Mouse (Mus musculus): Measurements from ENCODE around the gene Foxk2. TPM values are rescaled to one million over a fixed set of nuclear protein-coding genes. Genes with fewer than 3 reads are reported as not detected.
"Not testable (repeated sequence)": the region's sequence is repeated elsewhere in the genome, so short reads cannot be mapped to it uniquely, and the experiment has no call there.

Foxk2 gene
- polyA plus RNA-seq, 1 experiment = 24.9 TPM

GRCm38 (mm10) chr11:121326034-121326433 is 66.2 kb downstream of the Foxk2 start:
- no peak for TF ChIP-seq FLI1 (IDR thresholded peaks at IDR 0.05; ENCODE audit: low read length)
- no peak for TF ChIP-seq GATA1 (IDR thresholded peaks at IDR 0.05; ENCODE audit: borderline replicate concordance, low read length)

GRCm38 (mm10) chr11:121326681-121327080 is 66.9 kb downstream of the Foxk2 start:
- TF ChIP-seq GATA1 (IDR thresholded peaks at IDR 0.05; ENCODE audit: borderline replicate concordance, low read length) = no peak
- TF ChIP-seq FLI1 (IDR thresholded peaks at IDR 0.05; ENCODE audit: low read length) = no peak
- Histone ChIP-seq H3K36me3 (replicated peaks; ENCODE audit: low read length) (peaks cover 62% of the 10 kb centered on the region), H3K4me3 (replicated peaks) (no peak overlapping the region), H3K27me3 (replicated peaks) (no peaks in the 10 kb centered on the region), H3K4me1 (peaks cover 34% of the 10 kb centered on the region), H3K9me3 (no peaks in the 10 kb centered on the region)

More at GRCm38 (mm10) chr11:121326034-121326433, 66.2 kb downstream of the Foxk2 start:
- H3K4me3 ChIP-seq (replicated peaks) = no peak overlapping the region
- H3K9me3 ChIP-seq = no peaks in the 10 kb centered on the region
- peaks cover 37% of the 10 kb centered on the region for H3K4me1 ChIP-seq
- no peaks in the 10 kb centered on the region for H3K27me3 ChIP-seq (replicated peaks)
- H3K36me3 ChIP-seq (replicated peaks; ENCODE audit: low read length) = peaks cover 62% of the 10 kb centered on the region

GRCm38 (mm10) chr11:121328206-121328605 is 68.4 kb downstream of the Foxk2 start:
- Histone ChIP-seq H3K27me3 (replicated peaks) (no peaks in the 10 kb centered on the region), H3K36me3 (replicated peaks; ENCODE audit: low read length) (peaks cover 73% of the 10 kb centered on the region), H3K9me3 (no peaks in the 10 kb centered on the region), H3K4me1 (peaks cover 35% of the 10 kb centered on the region), H3K4me3 (replicated peaks) (no peak overlapping the region)
- TF ChIP-seq GATA1 (IDR thresholded peaks at IDR 0.05; ENCODE audit: borderline replicate concordance, low read length) (no peak), FLI1 (IDR thresholded peaks at IDR 0.05; ENCODE audit: low read length) (no peak)

GRCm38 (mm10) chr11:121328619-121329018 is 68.8 kb downstream of the Foxk2 start:
- no peak overlapping the region for H3K4me3 ChIP-seq (replicated peaks)
- peaks cover 35% of the 10 kb centered on the region for H3K4me1 ChIP-seq
- no peaks in the 10 kb centered on the region for H3K27me3 ChIP-seq (replicated peaks)
- peaks cover 74% of the 10 kb centered on the region for H3K36me3 ChIP-seq (replicated peaks; ENCODE audit: low read length)
- H3K9me3 ChIP-seq = no peaks in the 10 kb centered on the region
- no peak for TF ChIP-seq GATA1 (IDR thresholded peaks at IDR 0.05; ENCODE audit: borderline replicate concordance, low read length)

- Histone ChIP-seq H3K9me3 (no peaks in the 10 kb centered on the region), H3K4me3 (replicated peaks) (no peak overlapping the region), H3K27me3 (replicated peaks) (no peaks in the 10 kb centered on the region), H3K4me1 (peaks cover 65% of the 10 kb centered on the region), H3K36me3 (replicated peaks; ENCODE audit: low read length) (peaks cover 92% of the 10 kb centered on the region)
- TF ChIP-seq GATA1 (IDR thresholded peaks at IDR 0.05; ENCODE audit: borderline replicate concordance, low read length) = no peak
- no peak for TF ChIP-seq FLI1 (IDR thresholded peaks at IDR 0.05; ENCODE audit: low read length)
These were observed 71.9 kb downstream of the Foxk2 start for GRCm38 (mm10) chr11:121331641-121332040.

GRCm38 (mm10) chr11:121339647-121340046 is 79.9 kb downstream of the Foxk2 start:
- H3K27me3 ChIP-seq (replicated peaks) = no peaks in the 10 kb centered on the region
- no peaks in the 10 kb centered on the region for H3K9me3 ChIP-seq
- peaks cover 76% of the 10 kb centered on the region for H3K36me3 ChIP-seq (replicated peaks; ENCODE audit: low read length)
- TF ChIP-seq GATA1 (IDR thresholded peaks at IDR 0.05; ENCODE audit: borderline replicate concordance, low read length) (no peak), FLI1 (IDR thresholded peaks at IDR 0.05; ENCODE audit: low read length) (no peak)
- peaks cover 65% of the 10 kb centered on the region for H3K4me1 ChIP-seq
- H3K4me3 ChIP-seq (replicated peaks) = no peak overlapping the region

GRCm38 (mm10) chr11:121340287-121340686 is 80.5 kb downstream of the Foxk2 start:
- peaks cover 75% of the 10 kb centered on the region for H3K36me3 ChIP-seq (replicated peaks; ENCODE audit: low read length)
- H3K27me3 ChIP-seq (replicated peaks) = no peaks in the 10 kb centered on the region
- H3K4me1 ChIP-seq = peaks cover 63% of the 10 kb centered on the region
- peak overlapping the region; percentile 24 for H3K4me3 ChIP-seq (replicated peaks)
- no peaks in the 10 kb centered on the region for H3K9me3 ChIP-seq
- TF ChIP-seq GATA1 (IDR thresholded peaks at IDR 0.05; ENCODE audit: borderline replicate concordance, low read length) = no peak

GRCm38 (mm10) chr11:121342423-121342822 is 82.6 kb downstream of the Foxk2 start:
- not testable (repeated sequence) for H3K4me3 ChIP-seq (replicated peaks); H3K27me3 ChIP-seq (replicated peaks); H3K9me3 ChIP-seq
- peaks cover 46% of the 10 kb centered on the region for H3K4me1 ChIP-seq
- H3K36me3 ChIP-seq (replicated peaks; ENCODE audit: low read length) = peaks cover 74% of the 10 kb centered on the region

- no peaks in the 10 kb centered on the region for H3K27me3 ChIP-seq (replicated peaks)
- peaks cover 82% of the 10 kb centered on the region for H3K36me3 ChIP-seq (replicated peaks; ENCODE audit: low read length)
- no peaks in the 10 kb centered on the region for H3K9me3 ChIP-seq
- H3K4me1 ChIP-seq = peaks cover 39% of the 10 kb centered on the region
- TF ChIP-seq FLI1 (IDR thresholded peaks at IDR 0.05; ENCODE audit: low read length) (no peak), GATA1 (IDR thresholded peaks at IDR 0.05; ENCODE audit: borderline replicate concordance, low read length) (no peak)
- no peak overlapping the region for H3K4me3 ChIP-seq (replicated peaks)
These were observed 87.2 kb downstream of the Foxk2 start for GRCm38 (mm10) chr11:121347036-121347435.

GRCm38 (mm10) chr11:121348166-121348565 is 88.4 kb downstream of the Foxk2 start:
- no peak for TF ChIP-seq FLI1 (IDR thresholded peaks at IDR 0.05; ENCODE audit: low read length)
- TF ChIP-seq GATA1 (IDR thresholded peaks at IDR 0.05; ENCODE audit: borderline replicate concordance, low read length) = no peak
- peaks cover 75% of the 10 kb centered on the region for H3K36me3 ChIP-seq (replicated peaks; ENCODE audit: low read length)
- no peak overlapping the region for H3K4me3 ChIP-seq (replicated peaks)
- no peaks in the 10 kb centered on the region for H3K9me3 ChIP-seq
- no peaks in the 10 kb centered on the region for H3K27me3 ChIP-seq (replicated peaks)
- peaks cover 42% of the 10 kb centered on the region for H3K4me1 ChIP-seq

GRCm38 (mm10) chr11:121348727-121349126 is 88.9 kb downstream of the Foxk2 start:
- H3K36me3 ChIP-seq (replicated peaks; ENCODE audit: low read length) = peaks cover 70% of the 10 kb centered on the region
- H3K27me3 ChIP-seq (replicated peaks); H3K4me3 ChIP-seq (replicated peaks); H3K9me3 ChIP-seq: not testable (repeated sequence)
- peaks cover 43% of the 10 kb centered on the region for H3K4me1 ChIP-seq

All from megakaryocyte, embryonic 14.5 days (primary cell).